9 mouse cellular contexts compared by ENCODE assay signal in genomic region chr11:96284041-96284749, GRCm38 (mm10). TPM values are rescaled to one million over a fixed set of nuclear protein-coding genes. Genes with fewer than 3 reads are reported as not detected.
A peak's percentile ranks its signal among the peaks of the same experiment; 100 is the strongest.
DNase-seq lines count a peak whose midpoint lies in the region; ATAC-seq and TF ChIP-seq lines count a peak whose summit lies in the region.
"Had no signal": no experiment of that assay in that cellular context is flagged by ENCODE, and none has a peak within 500 bp of the region (broad histone marks: within the 10 kb centered on the region; RNA-seq: fewer than 3 reads in every experiment).

No protein-coding gene starts in this region.

- H3K9me3 ChIP-seq in hindbrain, embryonic 11.5 days (ENCODE audit: control insufficient read depth, low read length), result no peaks in the 10 kb centered on the region
- no peaks in the 10 kb centered on the region for H3K9me3 ChIP-seq in liver, embryonic 13.5 days (replicated peaks)

- no peaks in the 10 kb centered on the region; the same call in none of the 2 replicates for H3K4me1 ChIP-seq in hindbrain, embryonic 11.5 days (replicated peaks; ENCODE audit: control insufficient read depth, insufficient read depth, low read length)
- H3K4me1 ChIP-seq in liver, embryonic 13.5 days (replicated peaks), result peaks cover 11% of the 10 kb centered on the region

- no peaks in the 10 kb centered on the region for H3K36me3 ChIP-seq in hindbrain, embryonic 11.5 days (ENCODE audit: control insufficient read depth, insufficient read depth, low read length)
- H3K36me3 ChIP-seq in liver, embryonic 13.5 days, result no peaks in the 10 kb centered on the region

- no peak overlapping the region for H3K4me3 ChIP-seq in layer of hippocampus, adult 2 months
- peak overlapping the region; percentile 37 for H3K4me3 ChIP-seq in hindbrain, embryonic 11.5 days (ENCODE audit: low read depth, low read length)
- H3K4me3 ChIP-seq in liver, embryonic 13.5 days (replicated peaks), result peak overlapping the region; percentile 20

- peak; percentile 52 for TF ChIP-seq CTCF in layer of hippocampus, adult 2 months (conservative IDR thresholded peaks at IDR 0.05)

- no peak for ATAC-seq in hindbrain, embryonic 11.5 days (ENCODE audit: low FRiP score)
- no peak for ATAC-seq in liver, embryonic 13.5 days (ENCODE audit: low read depth)
- peak; percentile 40; the same call in 1 of the 2 replicates for ATAC-seq in neutrophil, adult 5-6 weeks (ENCODE audit: extremely low read depth, insufficient number of reproducible peaks, low FRiP score, poor library complexity, severe bottlenecking)

- WGBS in hindbrain, embryonic 11.5 days, result under 1% methylated on average over 35 of the region's 49 CpGs
- WGBS in liver, embryonic 13.5 days (ENCODE audit: insufficient replicate concordance), result 1% methylated on average over 49 of the region's 49 CpGs

- DNase-seq in layer of hippocampus, adult 2 months (ENCODE audit: low spot score in 2 of 2), result no peak
- DNase-seq in layer of hippocampus, adult 9-11 months, result no peak
- peak; percentile 56 for DNase-seq in adrenal gland, postnatal 25 days
- DNase-seq in hindbrain, embryonic 11.5 days (ENCODE audit: low spot score), result no peak
- no peak for DNase-seq in liver, embryonic 13.5 days
- DNase-seq in frontal cortex, postnatal 14 days (ENCODE audit: low spot score in 2 of 2), result no peak
- no peak for DNase-seq in urinary bladder, postnatal 4 days (ENCODE audit: low spot score in 2 of 2)

- peak overlapping the region; percentile 65 for H3K9ac ChIP-seq in hindbrain, embryonic 11.5 days (ENCODE audit: low read depth, low read length)
- H3K9ac ChIP-seq in liver, embryonic 13.5 days, result no peak overlapping the region

- H3K27ac ChIP-seq in layer of hippocampus, adult 2 months, result no peak overlapping the region
- H3K27ac ChIP-seq in hindbrain, embryonic 11.5 days (ENCODE audit: low read depth, low read length), result peak overlapping the region; percentile 76
- no peak overlapping the region for H3K27ac ChIP-seq in liver, embryonic 13.5 days
- H3K27ac ChIP-seq: macrophage had no signal

- H3K27me3 ChIP-seq in hindbrain, embryonic 11.5 days (ENCODE audit: control insufficient read depth, insufficient read depth, low read length), result peaks cover 88% of the 10 kb centered on the region
- peaks cover 100% of the 10 kb centered on the region for H3K27me3 ChIP-seq in liver, embryonic 13.5 days

- H3K4me2 ChIP-seq in hindbrain, embryonic 11.5 days (replicated peaks; ENCODE audit: low read depth, low read length), result peak overlapping the region; percentile 39
- H3K4me2 ChIP-seq in liver, embryonic 13.5 days, result peak overlapping the region; percentile 32

RNA-seq across cellular contexts. Expression of gene Hoxb7, which starts 2.2 kb away (rescaled TPM):
- not detected for total RNA-seq in layer of hippocampus, adult 2 months (2021)
- 54.7 and 58.6 TPM in 2 replicates for total RNA-seq in adrenal gland, postnatal 25 days (2021)
- 4.0 and 11.2 TPM in 2 replicates for polyA plus RNA-seq in hindbrain, embryonic 11.5 days (2014; fragmentation: Nextera tagmentation; extraction: Ambion mirVana)
- polyA plus RNA-seq in liver, embryonic 13.5 days (2015; fragmentation: Nextera tagmentation; extraction: Ambion mirVana), result 0.16 and 0.32 TPM in 2 replicates
- not detected in 2 replicates for total RNA-seq in neutrophil, adult 5-6 weeks (2017)
- polyA plus RNA-seq: macrophage had no signal

RNA-seq across cellular contexts. Expression of gene Hoxb8, which starts 2.5 kb away (rescaled TPM):
- total RNA-seq in layer of hippocampus, adult 2 months (2021), result not detected
- total RNA-seq in adrenal gland, postnatal 25 days (2021), result 84.9 and 94.6 TPM in 2 replicates
- 3.1 and 7.0 TPM in 2 replicates for polyA plus RNA-seq in hindbrain, embryonic 11.5 days (2014; fragmentation: Nextera tagmentation; extraction: Ambion mirVana)
- polyA plus RNA-seq in liver, embryonic 13.5 days (2015; fragmentation: Nextera tagmentation; extraction: Ambion mirVana), result 0.06 TPM in 1 of 2 replicates, not detected in the other
- total RNA-seq in neutrophil, adult 5-6 weeks (2017), result not detected in 2 replicates
- polyA plus RNA-seq: macrophage had no signal

RNA-seq across cellular contexts. Expression of gene Hoxb6, which starts 8.1 kb away (rescaled TPM):
- total RNA-seq in layer of hippocampus, adult 2 months (2021), result not detected
- 74.4 and 78.8 TPM in 2 replicates for total RNA-seq in adrenal gland, postnatal 25 days (2021)
- 15.9 and 38.5 TPM in 2 replicates for polyA plus RNA-seq in hindbrain, embryonic 11.5 days (2014; fragmentation: Nextera tagmentation; extraction: Ambion mirVana)
- polyA plus RNA-seq in liver, embryonic 13.5 days (2015; fragmentation: Nextera tagmentation; extraction: Ambion mirVana), result 0.07 and 0.14 TPM in 2 replicates
- not detected in 2 replicates for total RNA-seq in neutrophil, adult 5-6 weeks (2017)
- polyA plus RNA-seq: macrophage had no signal

RNA-seq across cellular contexts. Expression of gene Hoxb9, which starts 12.9 kb away (rescaled TPM):
- total RNA-seq in layer of hippocampus, adult 2 months (2021), result not detected
- total RNA-seq in adrenal gland, postnatal 25 days (2021), result 202 and 263 TPM in 2 replicates
- 0.80 and 3.2 TPM in 2 replicates for polyA plus RNA-seq in hindbrain, embryonic 11.5 days (2014; fragmentation: Nextera tagmentation; extraction: Ambion mirVana)
- polyA plus RNA-seq in liver, embryonic 13.5 days (2015; fragmentation: Nextera tagmentation; extraction: Ambion mirVana), result 0.06 TPM in 1 of 2 replicates, not detected in the other
- total RNA-seq in neutrophil, adult 5-6 weeks (2017), result not detected in 2 replicates
- polyA plus RNA-seq: macrophage had no signal

RNA-seq across cellular contexts. Expression of gene Hoxb5, which starts 18.9 kb away (rescaled TPM):
- total RNA-seq in layer of hippocampus, adult 2 months (2021), result not detected
- total RNA-seq in adrenal gland, postnatal 25 days (2021), result 36.5 and 36.8 TPM in 2 replicates
- polyA plus RNA-seq in hindbrain, embryonic 11.5 days (2014; fragmentation: Nextera tagmentation; extraction: Ambion mirVana), result 33.1 and 42.5 TPM in 2 replicates
- polyA plus RNA-seq in liver, embryonic 13.5 days (2015; fragmentation: Nextera tagmentation; extraction: Ambion mirVana), result 0.44 and 0.58 TPM in 2 replicates
- 0.25 TPM in 1 of 2 replicates, not detected in the other for total RNA-seq in neutrophil, adult 5-6 weeks (2017)
- polyA plus RNA-seq: macrophage had no signal

Comparison
In these comparisons a context has a peak if more than half of its experiments do, and no peak if none do; other contexts are left out.
1. RNA of gene Hoxb7, which starts 2.2 kb away (total RNA-seq): 54.7 to 58.6 TPM in adrenal gland, postnatal 25 days; not detected in layer of hippocampus, adult 2 months and not detected in neutrophil, adult 5-6 weeks; every median in the first group is over 10 times any median in the second.
2. RNA of gene Hoxb8, which starts 2.5 kb away (total RNA-seq): 84.9 to 94.6 TPM in adrenal gland, postnatal 25 days; not detected in layer of hippocampus, adult 2 months and not detected in neutrophil, adult 5-6 weeks; every median in the first group is over 10 times any median in the second.
3. RNA of gene Hoxb6, which starts 8.1 kb away (total RNA-seq): 74.4 to 78.8 TPM in adrenal gland, postnatal 25 days; not detected in layer of hippocampus, adult 2 months and not detected in neutrophil, adult 5-6 weeks; every median in the first group is over 10 times any median in the second.